Mouse (Mus musculus): ENCODE results near the gene Slco2a1.

Slco2a1 gene

GRCm38 (mm10) chr9:102982376-102982775 lies 6.1 kb upstream of the Slco2a1 start:
- in situ Hi-C loops (cut with MboI, MseI) = no loop called here

DNA sequence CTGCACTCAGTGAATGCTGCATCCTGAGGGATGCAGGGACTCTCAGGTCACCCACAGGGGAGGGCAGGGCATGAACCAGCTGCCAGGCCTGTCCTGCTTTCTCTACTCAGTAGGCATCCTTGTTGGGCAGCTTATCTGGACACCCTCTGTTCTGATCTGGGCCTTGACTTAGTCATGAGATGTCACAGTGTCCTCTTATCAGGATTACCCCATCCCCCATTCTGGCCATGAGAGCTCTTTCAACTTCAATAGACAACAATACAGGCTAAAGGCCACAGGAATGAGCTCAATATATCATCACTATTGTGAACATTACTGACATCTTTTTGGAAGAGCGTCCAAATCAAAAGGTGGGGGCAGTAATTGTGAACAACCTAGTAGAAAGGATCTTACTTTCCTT lies 3.4 kb upstream of the Slco2a1 start:
- in situ Hi-C loops (cut with MboI, MseI) = no loop called here

- in situ Hi-C loops (cut with MboI, MseI) = no loop called here
Observed at GRCm38 (mm10) chr9:102985939-102986338, 2.6 kb upstream of the Slco2a1 start.

DNA sequence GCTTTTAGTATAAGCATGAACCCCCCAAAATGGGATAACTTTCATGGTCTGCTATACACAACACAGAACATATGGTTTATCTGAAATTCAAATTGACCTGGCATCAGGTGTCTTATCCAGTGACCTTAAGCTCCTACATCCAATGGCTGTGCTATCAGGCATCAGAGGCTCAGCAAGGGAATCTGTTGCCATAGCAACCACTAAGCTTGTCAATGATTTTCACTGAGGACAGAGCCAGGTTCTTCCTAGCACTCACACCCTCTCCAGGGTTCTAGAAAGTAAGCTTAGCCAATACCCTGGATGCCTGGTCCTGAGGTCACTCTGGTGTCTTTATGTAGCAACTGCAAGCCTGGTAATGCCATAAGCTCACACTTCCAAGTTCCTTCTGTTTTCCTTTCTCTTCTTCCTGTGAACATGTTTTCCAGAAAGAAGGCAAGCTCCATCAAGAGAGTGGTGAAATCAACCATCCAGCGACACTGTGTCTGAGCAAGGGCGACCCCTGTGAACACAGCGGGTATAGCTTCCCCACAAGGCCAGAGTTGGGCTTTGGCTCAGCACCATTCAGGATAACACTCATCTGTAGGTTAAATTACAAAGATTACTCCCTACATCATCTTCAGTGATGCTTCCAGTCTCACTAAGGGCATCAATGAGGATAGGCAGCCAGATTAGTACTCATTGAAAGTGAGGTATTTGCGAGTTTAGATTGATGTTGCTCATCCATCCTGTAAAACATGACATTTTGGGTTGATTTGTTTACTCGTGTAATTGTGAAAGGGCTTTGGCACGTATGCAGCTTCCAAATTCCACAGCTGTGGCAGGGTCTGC lies 2.0 kb downstream of the Slco2a1 start:
- in situ Hi-C loops (cut with MboI, MseI) = no loop called here

GRCm38 (mm10) chr9:102991134-102991406 lies 2.6 kb downstream of the Slco2a1 start:
- in situ Hi-C loops (cut with MboI, MseI) = no loop called here

DNA sequence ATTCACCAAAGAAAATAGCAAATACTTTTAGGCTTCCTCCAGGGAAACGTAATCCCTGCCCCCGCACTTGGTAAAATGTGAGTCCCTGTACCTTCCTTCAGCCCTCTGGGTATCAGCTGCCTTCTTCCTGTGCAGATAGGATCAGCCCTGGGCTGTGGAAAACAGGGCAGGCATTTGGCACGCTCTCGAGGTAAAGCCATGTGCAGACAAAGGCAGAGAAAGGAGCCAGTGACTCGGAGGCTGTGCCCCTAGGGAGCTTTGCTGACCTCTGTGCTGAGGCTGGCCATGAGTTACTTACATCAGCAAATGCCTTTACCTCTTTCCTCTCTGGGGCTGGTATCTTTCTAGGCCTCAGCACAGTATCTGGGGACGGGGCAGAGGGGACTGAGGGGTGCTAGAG lies 4.4 kb downstream of the Slco2a1 start:
- in situ Hi-C loops (cut with MboI, MseI) = no loop called here

DNA sequence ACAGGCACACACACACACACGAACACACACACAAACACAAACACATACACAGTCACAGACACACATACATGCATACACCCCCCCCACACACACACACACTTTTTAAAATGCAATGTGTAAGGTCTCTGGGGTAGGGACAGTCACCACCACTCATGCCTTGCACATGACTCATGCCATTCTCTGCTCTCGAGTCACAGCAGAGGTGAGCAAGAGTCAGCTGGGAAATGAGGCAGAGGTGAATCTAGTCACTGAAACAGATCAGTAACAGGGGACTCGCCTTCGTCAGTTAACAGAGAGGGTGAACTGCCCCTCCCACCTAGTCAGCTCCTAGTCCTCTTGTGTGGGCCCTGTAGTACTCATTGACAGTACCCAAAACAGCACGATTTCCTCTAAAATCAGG lies 5.3 kb downstream of the Slco2a1 start:
- in situ Hi-C loops (cut with MboI, MseI) = no loop called here

DNA sequence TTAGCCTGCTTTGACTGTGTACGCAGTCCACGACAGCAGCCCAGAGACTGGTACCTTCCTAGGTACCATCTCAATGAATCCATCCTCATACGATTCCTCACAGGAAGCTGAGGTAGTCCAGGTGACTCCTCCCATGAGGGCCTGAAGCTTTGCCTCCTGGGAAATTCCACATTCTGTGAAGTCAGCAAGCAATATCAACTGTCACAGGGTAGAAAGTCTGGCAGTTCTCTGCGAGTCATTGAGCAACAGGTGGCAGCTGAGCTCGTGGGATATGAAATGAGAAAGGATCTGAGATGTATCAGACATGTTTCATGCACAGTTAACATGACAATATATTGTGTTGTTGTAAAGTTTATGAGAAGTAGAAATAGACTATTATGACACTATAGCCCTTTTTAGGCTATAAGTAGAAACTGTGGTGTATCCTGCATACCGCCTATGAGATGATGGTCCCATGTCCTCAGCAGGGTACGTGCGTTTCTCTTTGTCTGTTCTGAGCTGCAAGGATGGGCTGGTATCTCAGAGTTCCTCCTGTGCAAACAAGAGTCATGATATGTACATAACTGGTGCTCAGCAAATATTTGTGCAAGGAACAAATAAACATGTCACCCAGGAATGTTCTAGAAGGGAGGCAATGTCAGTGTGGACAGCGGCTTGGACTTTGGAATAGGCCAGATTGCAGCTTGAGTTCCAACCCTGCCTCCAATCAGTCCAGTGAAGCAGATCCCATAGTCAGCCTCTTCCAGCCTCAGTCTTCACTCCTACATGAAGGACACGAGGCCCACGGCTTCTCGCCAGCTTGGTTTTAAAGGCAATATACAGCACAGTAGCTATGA lies 7.5 kb downstream of the Slco2a1 start:
- in situ Hi-C loops (cut with MboI, MseI) = no loop called here

GRCm38 (mm10) chr9:103000384-103000783 lies 11.9 kb downstream of the Slco2a1 start:
- in situ Hi-C loops (cut with MboI, MseI) = no loop called here

- in situ Hi-C loops (cut with MboI, MseI) = no loop called here
Observed at GRCm38 (mm10) chr9:103004343-103004742, 15.8 kb downstream of the Slco2a1 start.

- in situ Hi-C loops (cut with MboI, MseI) = no loop called here
Observed at GRCm38 (mm10) chr9:103007699-103008078, 19.2 kb downstream of the Slco2a1 start.

GRCm38 (mm10) chr9:103008079-103008855 lies 19.8 kb downstream of the Slco2a1 start:
- in situ Hi-C loops (cut with MboI, MseI) = no loop called here

DNA sequence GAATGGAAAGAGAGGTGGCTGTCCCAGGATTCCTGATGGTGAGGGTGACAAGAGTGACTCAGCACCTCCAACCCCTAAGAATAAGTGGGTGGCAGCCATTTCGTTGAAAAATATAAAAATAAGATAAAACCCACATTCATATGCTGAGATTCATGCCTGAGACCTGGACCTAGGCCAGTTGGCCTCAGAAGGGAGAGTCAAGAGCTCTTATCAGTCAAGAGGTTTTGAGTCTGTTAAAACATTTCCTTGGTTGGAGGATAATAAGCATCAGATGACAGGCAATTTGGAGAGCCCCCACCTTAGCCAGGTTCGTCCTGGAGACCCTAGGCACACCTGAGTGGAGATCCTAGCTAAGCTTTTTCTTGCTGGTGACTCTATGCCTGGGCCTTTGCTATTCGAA lies 21.6 kb downstream of the Slco2a1 start:
- in situ Hi-C loops (cut with MboI, MseI) = no loop called here

- in situ Hi-C loops (cut with MboI, MseI) = no loop called here
Observed at GRCm38 (mm10) chr9:103013366-103013765, 24.9 kb downstream of the Slco2a1 start.

DNA sequence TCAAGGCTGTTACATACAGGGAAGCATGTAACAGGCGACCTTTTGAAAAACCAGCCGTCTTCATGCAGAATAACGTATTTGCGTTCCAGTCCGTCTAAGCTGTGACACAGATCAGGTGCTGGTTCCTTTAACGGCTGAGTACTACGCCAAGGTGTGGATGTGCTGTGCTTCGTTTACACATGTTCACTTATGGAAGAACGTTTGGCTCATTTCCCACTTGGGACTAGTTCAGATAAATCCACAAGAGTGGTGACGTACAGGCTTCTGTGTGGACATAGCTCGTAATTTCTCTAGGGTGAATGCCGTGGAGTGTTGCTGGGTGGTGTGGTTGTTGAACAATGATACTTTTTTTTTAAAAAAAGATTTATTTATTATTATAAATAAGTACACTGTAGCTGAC lies 26.2 kb downstream of the Slco2a1 start:
- in situ Hi-C loops (cut with MboI, MseI) = no loop called here

GRCm38 (mm10) chr9:103024116-103024515 lies 35.6 kb downstream of the Slco2a1 start:
- in situ Hi-C loops (cut with MboI, MseI) = no loop called here

GRCm38 (mm10) chr9:103027150-103027889 lies 38.8 kb downstream of the Slco2a1 start:
- in situ Hi-C loops (cut with MboI, MseI) = no loop called here

- in situ Hi-C loops (cut with MboI, MseI) = no loop called here
Observed at GRCm38 (mm10) chr9:103029012-103029411, 40.5 kb downstream of the Slco2a1 start.

- in situ Hi-C loops (cut with MboI, MseI) = no loop called here
Observed at GRCm38 (mm10) chr9:103030041-103030440, 41.5 kb downstream of the Slco2a1 start.

- in situ Hi-C loops (cut with MboI, MseI) = no loop called here
Observed at GRCm38 (mm10) chr9:103031211-103031610, 42.7 kb downstream of the Slco2a1 start.

DNA sequence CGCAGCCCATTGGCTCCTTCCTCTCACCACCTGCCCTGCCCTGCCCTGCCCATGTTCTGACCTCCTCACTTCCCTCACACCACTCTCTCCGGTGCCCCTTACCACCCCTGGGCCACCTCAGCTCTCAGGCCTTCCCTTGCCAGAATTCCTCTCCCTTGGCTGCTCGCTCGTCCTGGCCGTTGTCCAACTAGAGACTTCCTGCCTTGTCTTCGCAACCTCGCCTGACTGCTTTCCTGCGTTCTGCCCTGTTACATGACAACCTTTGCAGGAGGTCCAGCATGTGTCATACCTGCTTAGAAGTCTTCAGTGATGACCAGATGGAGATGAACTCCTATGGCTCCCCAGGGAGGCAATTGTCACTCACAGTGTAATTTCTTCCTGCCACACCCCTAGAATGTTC lies 43.7 kb downstream of the Slco2a1 start:
- in situ Hi-C loops (cut with MboI, MseI) = no loop called here

GRCm38 (mm10) chr9:103033381-103033780 lies 44.9 kb downstream of the Slco2a1 start:
- in situ Hi-C loops (cut with MboI, MseI) = no loop called here

All from T-helper 1 cell (primary cell).